Mouse (Mus musculus) common myeloid progenitor, adult 5-6 weeks (primary cell): ENCODE measurements around the gene Hoxd3. TPM values are rescaled to one million over a fixed set of nuclear protein-coding genes. Genes with fewer than 3 reads are reported as not detected.

Experiments used
- ATAC-seq: replicated peaks from 2 replicates; pipeline ENCODE4 v1.8.0; 2016; ENCODE audit warnings: low read depth, mild to moderate bottlenecking, moderate TSS enrichment, inconsistent platforms; ENCODE audit not compliant: poor library complexity, severe bottlenecking
- total RNA-seq: library from RNA; stranded (forward); fragments of 200-1000, 187-1606 nt; gene quantifications from 2 replicates; pipeline ENCODE4 v1.2.3, GENCODE M21; 2017

The Hoxd3 gene
- total RNA-seq, 1 experiment from 2014 or later = not detected

- ATAC-seq = no peak
Observed at GRCm38 (mm10) chr2:74724244-74725015, 12.7 kb downstream of the Hoxd3 start.

GRCm38 (mm10) chr2:74725171-74725570 is 13.4 kb downstream of the Hoxd3 start:
- no peak for ATAC-seq

- ATAC-seq = no peak
Observed at GRCm38 (mm10) chr2:74726551-74726950, 14.8 kb downstream of the Hoxd3 start, which contains the start of gene Gm28230. Gene Gm28230, plus strand, starts transcription at chr2:74726728.

- no peak for ATAC-seq
Observed at GRCm38 (mm10) chr2:74726973-74727639, 15.4 kb downstream of the Hoxd3 start.

DNA sequence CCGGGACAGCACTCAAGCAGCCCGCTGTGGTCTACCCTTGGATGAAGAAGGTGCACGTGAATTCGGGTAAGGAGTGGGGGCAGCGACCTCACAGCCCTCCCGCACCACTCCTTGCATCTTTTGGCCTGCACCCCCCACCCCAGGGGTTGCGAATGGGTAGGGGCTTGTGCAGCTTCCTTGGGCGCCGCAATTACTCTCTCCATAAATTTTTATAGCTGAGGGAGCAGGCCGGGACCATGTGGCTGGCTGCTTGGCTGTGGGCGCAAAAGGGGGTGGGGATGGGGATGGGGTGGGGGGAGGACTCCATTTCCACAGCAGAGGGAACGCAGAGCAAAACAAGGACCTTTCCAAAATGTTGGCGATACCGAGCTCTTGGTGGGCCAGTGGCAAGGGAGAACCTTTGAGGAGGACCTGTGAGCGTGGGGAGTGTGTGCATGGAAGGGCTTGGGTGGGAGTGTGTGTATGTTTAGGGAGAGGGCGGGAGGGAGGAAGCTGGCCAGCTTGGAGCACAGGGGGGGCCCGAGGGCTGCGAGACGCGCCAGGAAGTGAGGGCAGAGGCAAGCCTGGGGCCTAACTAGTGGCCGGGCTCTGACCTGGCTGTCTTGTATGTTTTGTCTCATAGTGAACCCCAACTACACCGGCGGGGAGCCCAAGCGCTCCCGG is 16.0 kb downstream of the Hoxd3 start:
- ATAC-seq = no peak

DNA sequence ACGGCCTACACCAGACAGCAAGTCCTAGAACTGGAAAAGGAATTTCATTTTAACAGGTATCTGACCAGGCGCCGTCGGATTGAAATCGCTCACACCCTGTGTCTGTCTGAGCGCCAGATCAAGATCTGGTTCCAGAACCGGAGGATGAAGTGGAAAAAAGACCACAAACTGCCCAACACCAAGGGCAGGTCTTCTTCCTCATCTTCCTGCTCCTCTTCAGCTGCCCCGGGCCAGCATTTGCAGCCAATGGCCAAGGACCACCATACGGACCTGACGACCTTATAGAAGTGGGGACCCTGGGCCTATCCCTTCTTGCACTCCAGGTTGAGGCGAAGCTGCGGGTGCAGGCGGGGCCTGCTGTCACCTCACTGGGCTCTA is 16.6 kb downstream of the Hoxd3 start:
- no peak for ATAC-seq

- no peak for ATAC-seq
Observed at GRCm38 (mm10) chr2:74730331-74730730, 18.6 kb downstream of the Hoxd3 start.

DNA sequence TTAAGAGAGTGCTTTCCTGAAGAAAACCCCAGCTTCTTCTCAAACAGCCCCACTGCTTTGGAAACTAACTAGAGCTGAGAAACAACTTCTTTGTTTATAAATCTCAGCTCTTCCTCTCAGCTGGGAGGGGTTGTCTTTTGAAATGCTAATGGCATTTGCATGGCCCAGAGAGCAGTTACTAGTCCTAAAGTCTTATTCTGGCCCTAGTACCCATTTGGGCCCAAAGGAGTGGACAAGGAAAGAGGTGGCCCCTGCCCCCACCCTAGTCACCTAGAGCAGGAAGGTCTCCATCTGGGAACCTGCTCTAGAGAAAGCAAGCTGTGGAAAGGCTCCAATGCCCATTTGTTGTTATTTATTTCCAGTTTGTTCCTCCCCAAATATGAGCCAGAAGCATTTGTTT is 19.3 kb downstream of the Hoxd3 start:
- no peak for ATAC-seq

- no peak for ATAC-seq
Observed at GRCm38 (mm10) chr2:74731799-74732512, 20.2 kb downstream of the Hoxd3 start.

- ATAC-seq = no peak
Observed at GRCm38 (mm10) chr2:74732513-74733316, 21.0 kb downstream of the Hoxd3 start.

DNA sequence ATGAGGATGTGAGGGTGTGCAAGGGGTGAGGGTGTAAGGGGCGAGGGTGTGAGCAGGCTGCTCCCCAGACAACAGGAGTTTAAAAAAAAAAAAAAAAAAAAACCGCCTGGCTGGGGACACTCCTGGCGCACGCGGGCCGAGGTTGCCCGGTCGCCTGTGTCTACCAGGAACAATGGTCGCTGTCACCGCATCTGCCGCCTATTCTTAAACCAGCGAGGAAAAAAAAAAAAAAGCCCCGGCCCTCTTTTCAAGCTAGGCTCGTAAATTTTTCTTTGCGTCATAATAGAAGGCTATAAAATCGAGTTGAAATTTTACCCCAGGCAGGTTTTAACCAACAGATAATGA is 21.6 kb downstream of the Hoxd3 start:
- no peak for ATAC-seq

DNA sequence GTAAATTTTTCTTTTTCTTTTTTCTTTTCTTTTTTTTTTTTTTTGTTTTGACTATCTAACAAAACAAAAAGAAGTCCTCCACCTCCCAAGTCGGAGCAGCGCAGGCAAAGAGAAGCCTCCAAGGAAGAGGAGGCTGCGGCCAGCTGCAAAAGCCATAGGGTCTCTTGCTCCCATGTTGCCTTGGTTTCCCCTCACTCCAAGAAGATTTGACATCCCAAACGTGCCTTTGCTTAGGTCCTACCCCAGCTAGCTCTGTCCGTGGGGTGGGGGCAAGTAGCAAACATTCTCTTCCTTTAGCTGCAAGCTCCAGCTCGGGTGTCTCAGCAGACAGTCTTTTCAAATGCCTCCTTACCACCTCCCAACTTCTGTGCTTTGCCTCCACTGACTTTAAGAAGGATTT is 22.0 kb downstream of the Hoxd3 start:
- no peak for ATAC-seq

DNA sequence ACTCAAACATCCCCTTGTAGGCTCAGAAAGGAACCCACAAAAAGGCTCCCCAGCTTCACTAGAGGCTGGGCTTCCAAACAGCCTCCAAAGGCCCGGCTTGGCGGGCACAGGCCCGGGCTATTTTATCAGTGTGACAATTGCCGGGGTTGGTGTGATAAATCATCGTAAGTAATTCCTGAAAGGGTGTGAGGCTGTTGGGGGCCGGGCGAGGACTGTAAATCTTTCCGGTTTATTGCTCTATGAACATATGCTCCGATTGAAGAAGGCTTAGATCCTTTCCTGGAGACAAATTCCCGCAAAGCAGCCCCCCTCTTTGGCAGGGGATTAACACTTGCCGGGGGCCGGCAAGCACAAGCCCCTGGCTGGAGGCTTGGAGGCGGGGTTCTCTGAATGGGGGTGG is 22.7 kb downstream of the Hoxd3 start:
- ATAC-seq = no peak

DNA sequence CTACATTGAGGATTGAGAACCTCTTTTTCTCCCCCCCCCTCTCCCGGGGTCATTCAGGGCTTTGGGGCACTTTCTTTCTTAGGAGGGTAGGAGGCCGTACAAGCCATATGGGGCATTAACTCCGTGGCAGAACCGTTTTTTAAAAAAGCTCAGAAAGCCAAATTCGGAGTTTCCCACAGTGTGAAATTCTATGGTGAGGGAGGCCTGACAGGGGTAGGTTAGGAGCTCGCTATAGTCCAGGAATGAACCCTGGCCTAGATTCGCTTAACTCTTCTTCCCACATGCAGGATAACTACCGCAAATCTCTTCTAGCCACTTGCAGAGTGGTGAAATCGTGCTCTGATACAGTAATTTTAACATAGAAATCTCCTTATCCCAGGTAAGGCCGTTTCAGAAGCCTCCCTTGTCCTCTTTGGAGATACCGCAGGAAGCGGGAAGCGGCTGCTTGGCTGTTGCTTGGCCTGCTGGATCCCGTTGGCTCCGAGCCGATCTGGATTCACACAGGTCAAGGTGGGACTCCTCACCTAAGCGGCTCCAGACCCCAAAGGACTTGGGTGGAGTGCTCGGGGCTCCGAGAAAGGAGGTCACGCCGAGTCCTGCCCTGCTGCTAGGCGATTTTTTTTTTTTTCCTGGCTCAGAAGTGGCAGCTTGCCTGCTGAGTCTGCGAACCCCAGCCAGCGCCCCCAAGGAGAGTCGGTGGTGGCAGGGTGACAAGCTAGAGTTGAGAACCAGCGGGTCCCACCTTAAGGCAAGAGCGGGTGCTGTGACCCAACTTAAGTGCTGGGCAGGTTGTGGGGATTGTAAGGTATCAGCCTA is 23.5 kb downstream of the Hoxd3 start:
- ATAC-seq = no peak

GRCm38 (mm10) chr2:74735851-74736687 is 24.3 kb downstream of the Hoxd3 start:
- no peak for ATAC-seq

- no peak for ATAC-seq
Observed at GRCm38 (mm10) chr2:74736688-74737577, 25.2 kb downstream of the Hoxd3 start.

DNA sequence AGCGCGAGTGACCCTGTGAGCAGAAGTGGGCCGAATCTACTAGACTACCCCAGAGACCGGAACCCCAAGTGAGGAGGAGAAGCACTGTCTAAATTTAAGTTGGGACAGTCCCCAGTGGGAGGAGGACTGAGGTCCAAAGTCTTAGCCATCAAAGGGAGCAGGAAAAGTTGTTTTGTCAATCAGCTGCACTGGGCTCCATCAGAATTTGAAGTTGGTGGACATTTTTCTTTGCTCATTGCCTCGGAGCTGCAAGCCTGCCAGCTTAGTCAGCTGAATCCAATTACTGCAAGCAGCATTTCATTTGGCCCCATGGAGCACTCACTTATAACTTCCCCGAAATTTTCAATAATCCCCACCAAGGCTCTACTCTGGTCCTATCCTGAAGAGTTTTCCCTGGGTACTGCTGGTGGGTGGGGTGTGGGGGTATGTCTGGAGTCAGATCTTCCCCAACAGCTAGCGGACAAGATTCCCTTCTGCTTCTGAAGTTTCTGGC is 25.9 kb downstream of the Hoxd3 start:
- ATAC-seq = no peak
